Mouse (Mus musculus) gastrocnemius, postnatal 10 days (tissue): Measurements from ENCODE around the gene Ces1e. TPM values are rescaled to one million over a fixed set of nuclear protein-coding genes. Genes with fewer than 3 reads are reported as not detected.

Experiments used
- DNase-seq: peaks from one replicate; pipeline ENCODE4 v3.0.0; 2021; ENCODE audit warnings: mixed read lengths
- total RNA-seq, 2 experiments: library from RNA; stranded (reverse); gene quantifications; 2 replicates each; pipeline ENCODE4 v1.2.3; 2021

The Ces1e gene
- total RNA-seq, 2 experiments from 2014 or later, result 0.25 TPM; not detected in 1

GRCm38 (mm10) chr8:93176593-93176992 is 52.8 kb downstream of the Ces1e start:
- no peak for DNase-seq

GRCm38 (mm10) chr8:93174554-93174953 is 54.9 kb downstream of the Ces1e start:
- no peak for DNase-seq

GRCm38 (mm10) chr8:93171846-93172590 is 57.4 kb downstream of the Ces1e start:
- DNase-seq, result peak; percentile 20

GRCm38 (mm10) chr8:93163363-93163762 is 66.1 kb downstream of the Ces1e start:
- no peak for DNase-seq

GRCm38 (mm10) chr8:93151401-93151800 is 78.0 kb downstream of the Ces1e start:
- DNase-seq, result no peak

Other genes starting within 250 kb of the Ces1e start
- gene Ces1a, start 181.4 kb downstream of the Ces1e start, total RNA-seq, result not detected
- gene Ces1b, start 149.6 kb downstream of the Ces1e start, total RNA-seq, result not detected
- gene Ces1c, start 98.3 kb downstream of the Ces1e start, total RNA-seq, result under 1 TPM in 1 of 2 experiments, not detected in 1; 0.47 TPM
- gene Ces1d, start 31.8 kb downstream of the Ces1e start, total RNA-seq, result 1 to 10 TPM; 3.5 to 4.2 TPM
- gene Ces1f, start 50.1 kb upstream of the Ces1e start, total RNA-seq, result not detected
- not detected for gene Ces1g, start 107.7 kb upstream of the Ces1e start, total RNA-seq
- gene Ces1h, start 150.1 kb upstream of the Ces1e start, total RNA-seq, result not detected